Mouse (Mus musculus): ENCODE results near the gene Col6a3.

The Col6a3 gene

DNA sequence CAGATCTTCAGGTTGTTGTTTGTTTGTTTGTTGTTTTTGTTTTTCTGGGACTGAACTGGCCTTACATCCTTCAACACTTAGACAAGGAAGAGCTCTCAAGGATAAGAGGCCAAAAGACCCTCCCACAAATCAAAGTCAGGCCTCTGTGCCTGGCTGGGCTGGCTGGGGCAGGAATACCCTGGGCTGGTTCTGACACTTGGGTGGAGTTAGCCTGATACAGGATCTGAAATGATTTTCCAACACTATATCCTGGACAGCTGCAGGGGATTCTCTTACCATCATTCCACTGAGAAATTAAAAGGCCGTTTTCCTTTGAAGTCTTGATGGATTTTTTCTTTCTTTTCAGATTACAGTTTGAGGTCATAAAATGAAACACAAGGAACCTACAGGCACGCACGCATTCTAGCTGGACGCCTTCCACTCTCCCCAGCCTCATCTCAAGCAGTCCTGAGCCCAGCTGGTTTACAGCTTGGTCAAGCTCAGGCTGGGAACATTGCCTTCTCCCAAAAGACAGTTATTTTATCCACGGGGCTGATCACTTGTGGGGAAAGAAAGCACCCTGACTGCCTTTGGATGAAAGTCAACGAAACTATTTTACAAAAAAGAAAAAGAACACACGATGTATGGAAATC lies 123.0 kb downstream of the Col6a3 start:
- no peak for DNase-seq

DNA sequence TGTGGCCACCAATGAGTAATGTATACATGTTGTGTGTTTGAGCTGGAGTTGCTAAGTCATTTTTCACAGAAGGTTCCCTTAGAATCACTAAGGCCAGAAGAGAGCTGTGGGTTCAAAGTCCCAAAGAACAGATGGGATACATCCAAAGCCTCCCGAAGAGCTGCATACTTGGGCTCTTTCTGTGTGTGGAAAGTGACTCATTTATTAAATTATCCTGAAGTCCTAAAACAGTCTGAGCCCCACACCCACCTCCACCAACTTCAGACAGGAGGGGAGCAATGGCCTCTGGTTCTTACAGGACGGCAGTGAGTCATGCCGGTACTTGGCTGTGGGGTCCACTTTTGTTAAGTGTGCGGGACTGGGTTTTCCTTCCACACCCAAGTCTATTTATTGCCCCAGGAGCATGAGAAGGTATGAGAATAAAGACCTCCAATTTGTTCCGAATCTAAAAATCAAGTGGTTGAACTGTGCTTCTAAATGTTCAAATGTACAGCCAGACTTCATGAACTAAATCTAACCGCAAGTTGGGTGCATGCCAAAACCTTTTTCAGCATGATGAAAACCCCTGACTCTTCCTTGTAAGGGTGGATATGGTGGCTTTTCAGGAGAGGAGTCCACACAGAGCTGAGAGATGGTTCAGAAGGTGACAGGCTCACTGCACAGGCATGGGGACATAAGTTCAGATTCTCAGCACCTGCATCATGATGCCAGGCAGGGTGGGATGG lies 124.8 kb downstream of the Col6a3 start:
- no peak for DNase-seq

DNA sequence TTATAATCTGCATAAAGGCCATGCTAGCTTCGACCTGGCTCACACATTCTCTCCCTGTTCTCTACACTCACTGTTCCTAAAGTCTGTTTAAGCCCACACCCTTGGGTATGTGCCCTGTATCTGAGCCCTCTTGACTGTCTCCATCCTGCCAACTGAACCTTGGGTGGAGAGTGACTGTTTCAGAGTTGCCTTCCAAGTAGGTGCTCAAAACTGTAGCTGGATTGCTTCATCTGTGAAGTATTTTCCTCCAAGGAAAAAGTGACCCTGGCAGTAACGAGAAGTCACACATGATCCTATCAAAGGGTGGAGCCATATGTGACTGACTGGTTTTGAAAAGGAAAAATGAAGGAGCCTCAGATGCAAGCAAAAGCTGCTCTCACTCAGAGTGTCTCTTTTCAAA lies 127.5 kb downstream of the Col6a3 start:
- no peak for DNase-seq
